Mouse (Mus musculus): ENCODE measurements around the gene Ankrd44.

DNA sequence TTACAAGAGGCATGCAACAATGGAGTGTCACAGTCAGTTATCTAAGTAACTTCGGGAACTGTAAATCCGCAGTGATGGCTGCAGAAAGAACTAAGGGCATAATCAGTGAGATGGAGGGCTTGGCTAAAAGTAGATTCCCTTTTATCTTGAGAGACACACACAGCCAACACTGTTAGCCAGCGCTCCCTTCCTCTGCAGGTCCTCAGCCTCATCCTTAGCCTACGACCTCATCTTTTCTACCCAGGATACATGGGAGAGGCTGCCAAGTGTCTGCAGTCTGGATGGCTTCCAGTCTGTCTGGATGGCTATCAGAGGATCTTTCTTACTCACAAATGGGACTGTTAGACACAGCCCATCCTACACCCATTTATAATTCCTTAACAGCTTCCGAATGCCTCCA, 185.3 kb downstream of the Ankrd44 start:
- TF ChIP-seq CTCF (conservative IDR thresholded peaks at IDR 0.05 in 1 of 2, IDR thresholded peaks at IDR 0.05 in 1 of 2; ENCODE audit: low read depth in 2 of 2, low read length in 2 of 2) (no peak), ZMIZ1 (IDR thresholded peaks at IDR 0.05; ENCODE audit: low read depth, low read length) (no peak), ETS1 (conservative IDR thresholded peaks at IDR 0.05; ENCODE audit: low read depth, low read length) (no peak), POLR2A (IDR thresholded peaks at IDR 0.05; ENCODE audit: low read depth, low read length) (no peak), SMC3 (IDR thresholded peaks at IDR 0.05; ENCODE audit: low read depth, low read length) (no peak), NELFE (IDR thresholded peaks at IDR 0.05; ENCODE audit: low read depth, low read length) (no peak), EP300 (IDR thresholded peaks at IDR 0.05; ENCODE audit: low read length) (no peak), ZC3H11A (IDR thresholded peaks at IDR 0.05; ENCODE audit: low read depth, low read length) (no peak)

Data from CH12.LX (cell line).